Mouse (Mus musculus) NIH3T3 (cell line): Measurements from ENCODE around the gene Pim1.
"Not testable (repeated sequence)": the region's sequence is repeated elsewhere in the genome, so short reads cannot be mapped to it uniquely, and the experiment has no call there.

ENCODE experiments used
- DNase-seq: peaks from one replicate; pipeline ENCODE4 v3.0.0-alpha.2; 2012; ENCODE audit warnings: low read depth

Pim1 gene

DNA sequence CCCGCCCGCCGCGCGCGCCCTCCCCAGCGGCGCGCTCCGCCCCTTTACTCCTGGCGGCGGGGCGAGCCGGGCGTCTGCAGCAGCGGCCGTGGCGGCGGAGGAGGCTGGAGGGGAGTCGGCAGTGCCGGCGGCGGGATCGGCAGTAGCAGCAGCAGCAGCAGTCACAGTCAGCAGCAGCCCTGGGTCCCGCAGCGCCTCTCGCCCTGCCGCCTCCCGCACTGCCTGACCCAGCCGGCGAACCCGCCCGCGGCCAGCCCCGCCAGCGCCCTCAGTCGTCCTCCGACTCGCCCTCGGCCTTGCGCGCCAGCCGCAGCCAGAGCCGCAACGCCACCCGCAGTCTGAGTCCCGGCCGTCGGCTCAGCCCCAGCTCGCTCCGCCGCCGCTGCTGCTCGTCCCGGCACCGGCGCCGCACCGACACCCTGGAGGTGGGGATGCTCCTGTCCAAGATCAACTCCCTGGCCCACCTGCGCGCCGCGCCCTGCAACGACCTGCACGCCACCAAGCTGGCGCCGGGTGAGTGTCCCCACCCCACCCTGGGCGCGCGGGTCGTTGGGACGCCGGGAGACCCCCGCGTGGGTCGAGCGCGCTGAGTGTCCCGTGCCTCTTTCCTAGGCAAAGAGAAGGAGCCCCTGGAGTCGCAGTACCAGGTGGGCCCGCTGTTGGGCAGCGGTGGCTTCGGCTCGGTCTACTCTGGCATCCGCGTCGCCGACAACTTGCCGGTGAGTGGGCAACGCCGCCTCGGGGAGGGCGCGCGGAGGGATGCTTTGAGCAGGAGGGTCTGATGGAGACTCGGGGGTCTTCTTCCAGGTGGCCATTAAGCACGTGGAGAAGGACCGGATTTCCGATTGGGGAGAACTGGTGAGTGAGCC is at the start of gene Pim1:
Gene Pim1, plus strand, starts transcription at position 41 of the 869 bp plus-strand sequence.
- peak; percentile 68 for DNase-seq

DNA sequence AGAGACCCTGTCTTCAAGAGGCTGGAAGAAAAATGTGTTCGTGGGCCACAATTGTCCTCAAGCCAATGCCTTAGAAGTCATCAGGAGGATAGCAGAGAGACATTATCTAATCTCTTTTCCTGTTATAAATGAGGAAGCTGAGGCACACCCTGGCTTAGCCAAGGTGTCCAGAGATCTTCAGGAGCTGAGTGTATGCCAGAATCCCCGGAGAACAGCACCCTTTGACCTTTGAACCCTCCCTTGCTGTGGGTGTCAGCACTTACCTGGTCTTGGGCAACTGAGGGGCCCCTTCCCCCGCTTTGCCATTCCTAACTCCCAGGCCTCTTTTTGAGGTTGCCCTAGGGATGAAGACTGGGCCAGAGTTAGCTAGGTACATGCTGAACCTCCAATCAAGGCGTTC is 49.0 kb upstream of the Pim1 start:
- no peak for DNase-seq

DNA sequence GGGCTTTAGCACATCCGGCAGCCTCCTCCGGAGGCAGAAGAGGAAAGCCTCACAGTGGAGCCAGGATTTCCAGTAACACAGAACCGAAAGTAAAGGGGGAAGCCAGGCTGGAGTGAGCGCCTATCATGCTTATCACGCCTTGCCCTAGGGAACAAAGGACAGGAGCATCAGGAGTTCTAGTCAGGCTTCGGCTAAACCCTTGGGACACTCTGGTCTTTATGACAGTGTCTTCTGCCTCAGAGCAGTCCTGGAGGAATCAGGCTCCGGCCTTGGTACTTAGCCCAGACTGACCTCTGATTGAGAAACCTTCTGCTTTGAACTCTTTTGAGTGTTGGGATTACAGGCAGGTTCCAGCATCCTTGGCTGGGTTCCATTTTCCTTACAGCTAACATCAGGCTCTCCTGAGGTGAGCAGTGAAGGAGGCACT is 48.4 kb upstream of the Pim1 start:
- DNase-seq = peak; percentile 41

DNA sequence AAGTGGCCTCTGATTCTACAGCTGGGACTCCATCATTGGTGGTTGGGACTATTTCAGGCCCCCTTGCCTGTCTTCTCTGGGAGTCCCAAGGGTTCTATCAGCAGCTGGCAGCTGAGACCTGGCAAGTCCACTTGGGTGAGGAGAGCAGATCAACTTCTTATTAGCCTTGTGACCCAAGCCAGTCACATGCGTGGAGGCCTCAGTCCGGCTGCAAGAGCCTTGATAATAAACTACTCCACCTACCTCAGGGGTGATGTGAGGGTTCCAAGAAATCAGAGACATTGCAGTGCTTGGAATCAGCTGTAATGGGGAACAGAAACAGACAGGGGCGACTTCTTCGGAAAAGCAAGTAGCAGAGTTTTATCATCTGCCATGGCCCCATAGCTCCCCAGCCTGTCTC is 46.8 kb upstream of the Pim1 start:
- no peak for DNase-seq

DNA sequence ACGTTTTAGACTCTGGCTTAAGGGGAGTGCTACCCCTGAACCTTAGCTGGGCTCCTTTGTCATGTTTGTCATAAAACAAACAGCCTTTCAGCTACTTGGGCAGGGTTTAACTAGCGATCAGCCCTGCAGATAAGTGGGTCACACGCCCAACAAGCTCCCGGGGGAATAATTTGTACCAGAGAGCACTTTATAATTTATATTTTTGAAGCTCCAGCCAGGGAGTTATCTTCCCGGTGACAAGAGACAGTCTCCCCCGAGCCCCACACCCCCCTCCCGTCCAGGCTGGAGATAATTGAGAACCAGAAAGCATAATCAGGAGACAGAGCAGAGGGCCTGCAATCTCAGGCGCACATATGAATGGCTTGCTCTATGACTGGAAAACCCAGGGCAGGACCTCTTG is 45.5 kb upstream of the Pim1 start:
- no peak for DNase-seq

DNA sequence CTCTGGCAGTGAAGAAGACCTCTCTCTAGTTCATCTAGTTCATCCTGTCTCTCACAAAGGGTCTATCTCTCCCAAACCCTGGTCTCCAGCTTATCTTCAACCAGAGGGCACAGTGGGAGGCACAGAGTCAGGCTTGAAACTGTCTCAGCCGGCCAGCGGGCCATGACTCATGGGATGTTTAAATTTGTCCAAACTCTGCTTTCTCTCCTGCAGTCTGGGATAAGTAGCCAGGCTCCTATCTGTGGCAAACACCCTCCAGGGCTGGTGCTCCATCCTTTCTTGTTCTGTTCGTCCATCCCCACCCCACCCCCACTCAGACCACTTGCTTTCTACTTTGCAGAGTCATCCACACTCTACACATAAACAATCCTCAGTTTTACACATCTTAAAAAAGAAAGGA is 43.2 kb upstream of the Pim1 start:
- peak; percentile 79 for DNase-seq

DNA sequence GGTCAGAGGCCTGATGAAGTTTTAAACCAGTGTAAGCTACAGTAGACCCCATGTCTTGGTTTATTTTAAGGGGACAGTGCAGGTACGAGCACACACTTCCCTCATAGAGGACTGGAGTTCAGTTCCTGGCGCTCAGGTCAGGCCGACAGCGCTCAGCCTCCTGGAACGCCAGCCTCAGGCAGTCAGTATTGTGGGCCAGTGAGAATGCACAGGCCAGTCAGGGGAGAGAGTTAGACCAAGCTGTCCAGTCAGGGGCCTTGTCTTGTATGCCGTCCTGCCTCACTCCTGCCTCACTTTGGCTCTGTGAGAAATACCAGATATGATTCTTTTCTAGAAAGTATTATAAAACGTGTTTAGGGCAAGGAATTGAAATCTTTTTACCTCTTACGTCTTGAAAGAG is 42.5 kb upstream of the Pim1 start:
- DNase-seq = no peak

DNA sequence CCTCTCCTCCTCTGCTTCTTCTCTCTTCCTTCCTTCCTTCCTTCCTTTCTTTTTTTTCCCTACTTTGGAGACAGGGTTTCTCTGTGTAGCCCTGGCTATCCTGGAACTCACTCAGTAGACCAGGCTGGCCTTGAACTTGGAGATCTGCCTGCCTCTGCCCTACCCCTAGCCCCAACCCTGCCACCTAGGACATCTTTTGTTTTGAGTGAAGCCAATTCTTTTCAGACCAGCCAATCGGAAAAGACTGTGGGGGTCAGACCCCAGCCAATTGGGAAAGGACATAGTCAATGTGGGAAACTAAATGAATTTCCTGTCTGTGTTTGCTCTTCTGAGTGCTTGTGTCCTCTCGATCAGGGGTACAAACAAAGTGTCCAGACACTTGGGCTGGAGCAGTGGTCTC is 42.0 kb upstream of the Pim1 start:
- DNase-seq = no peak

DNA sequence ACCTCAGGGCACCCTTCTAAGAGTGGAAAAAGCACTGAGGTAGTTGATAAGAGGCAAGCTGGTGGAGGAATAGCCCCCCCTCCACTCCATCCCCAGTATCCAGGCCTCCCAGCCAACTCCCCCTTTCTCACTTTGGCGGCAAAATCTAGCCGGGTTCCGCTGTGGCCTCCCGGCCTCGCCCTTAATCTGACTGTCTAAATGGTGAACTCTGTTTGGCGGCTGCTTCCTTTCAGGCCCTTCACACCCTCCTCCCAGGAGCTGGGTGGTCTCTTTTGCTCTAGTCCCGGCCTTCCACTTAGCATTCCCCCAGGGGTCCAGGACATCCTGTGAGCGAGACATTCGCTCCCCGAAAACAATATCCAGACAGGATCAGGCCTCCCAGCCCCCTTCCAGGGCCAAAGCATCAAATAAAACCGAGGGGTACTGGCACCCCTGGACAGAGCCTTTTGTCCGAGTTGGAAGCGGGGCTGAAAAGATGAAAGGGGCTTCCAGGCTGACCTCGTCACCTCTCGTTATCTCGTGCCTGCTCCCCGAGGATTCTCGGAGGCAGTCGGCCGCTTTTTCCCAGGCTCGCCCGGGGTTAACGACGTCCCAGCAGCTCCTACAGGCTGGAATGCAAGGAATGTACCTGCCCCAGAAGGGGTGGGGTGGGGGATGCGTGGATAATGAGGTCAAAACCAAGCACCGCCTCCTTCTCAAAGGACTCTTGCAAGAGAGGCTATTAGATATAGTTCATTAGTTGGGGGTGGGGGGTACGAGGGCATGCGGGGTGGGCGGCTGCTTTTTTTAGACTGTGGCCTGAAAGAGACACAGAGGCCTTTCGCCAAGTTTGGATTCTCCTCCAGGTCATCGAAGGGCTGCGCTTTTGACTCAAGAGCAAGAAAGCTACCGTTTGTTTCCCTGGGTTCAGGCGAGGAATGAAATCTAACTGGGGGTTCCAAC is 39.4 kb upstream of the Pim1 start:
- no peak for DNase-seq

DNA sequence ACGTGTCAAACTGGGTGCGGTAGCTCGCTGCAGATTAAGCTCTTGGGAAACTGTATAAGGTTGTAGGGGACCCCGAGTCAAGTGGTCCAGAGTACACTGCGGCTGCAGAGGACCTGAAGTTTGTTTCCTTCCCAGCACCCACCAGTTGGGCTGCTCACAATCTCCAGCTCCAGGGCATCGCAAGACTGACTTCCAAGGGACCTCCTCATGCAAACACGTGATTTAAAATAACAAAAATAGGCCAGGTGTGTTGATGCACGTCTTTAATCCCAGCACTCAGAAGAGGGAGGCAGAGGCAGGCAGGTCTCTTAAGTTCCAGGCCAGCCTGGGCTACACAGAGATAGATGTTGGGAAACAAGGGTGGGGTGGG is 38.7 kb upstream of the Pim1 start:
- no peak for DNase-seq

DNA sequence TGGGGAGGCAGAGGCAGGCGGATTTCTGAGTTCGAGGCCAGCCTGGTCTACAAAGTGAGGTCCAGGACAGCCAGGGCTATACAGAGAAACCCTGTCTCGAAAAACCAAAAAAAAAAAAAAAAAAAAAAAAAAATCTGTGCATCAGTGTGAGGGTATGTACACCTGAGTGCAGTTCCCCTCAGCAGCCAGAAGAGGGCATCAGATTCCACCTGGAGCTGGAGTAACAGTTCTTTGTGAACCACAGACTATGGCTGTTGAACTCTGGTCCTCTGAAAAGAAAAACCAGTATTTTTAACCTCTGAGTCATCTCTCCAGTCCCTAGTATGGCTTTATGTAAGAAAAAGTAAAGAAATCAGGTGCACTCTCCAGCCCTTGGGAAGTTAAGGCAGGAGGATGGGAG is 36.4 kb upstream of the Pim1 start:
- DNase-seq = not testable (repeated sequence)

DNA sequence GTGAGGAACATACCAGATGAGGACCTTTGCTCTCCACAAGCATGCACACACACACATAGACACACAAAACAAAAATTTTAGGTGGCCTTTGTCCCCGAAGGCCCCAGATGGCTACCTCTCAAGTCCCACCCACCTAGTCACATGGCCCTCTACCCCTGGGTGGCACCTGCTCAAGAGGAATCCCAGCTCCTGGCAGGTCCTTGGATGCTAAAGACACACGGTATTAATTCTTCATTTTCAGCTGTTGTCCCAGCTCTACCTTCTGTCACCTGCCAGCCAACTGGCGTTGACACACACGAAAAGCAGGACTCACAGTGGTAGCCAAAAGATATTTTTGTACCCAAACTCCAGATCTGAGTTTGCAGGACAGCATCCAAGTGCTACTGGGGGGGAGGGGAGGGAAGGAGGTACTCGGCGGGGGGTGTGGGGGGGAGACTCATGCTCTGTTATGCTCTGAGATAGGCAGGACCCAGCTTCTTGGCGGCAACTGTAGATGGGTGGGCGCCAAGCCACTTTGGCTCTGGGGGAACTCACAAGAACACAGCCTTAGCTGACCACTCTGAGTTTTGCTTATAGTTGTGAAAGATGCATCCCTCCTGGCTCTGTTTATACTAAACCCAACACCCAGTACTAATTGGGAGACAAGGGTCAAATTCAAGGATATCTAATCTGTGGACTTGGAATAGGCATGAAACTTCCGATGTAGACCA is 35.0 kb upstream of the Pim1 start:
- DNase-seq = peak; percentile 60

DNA sequence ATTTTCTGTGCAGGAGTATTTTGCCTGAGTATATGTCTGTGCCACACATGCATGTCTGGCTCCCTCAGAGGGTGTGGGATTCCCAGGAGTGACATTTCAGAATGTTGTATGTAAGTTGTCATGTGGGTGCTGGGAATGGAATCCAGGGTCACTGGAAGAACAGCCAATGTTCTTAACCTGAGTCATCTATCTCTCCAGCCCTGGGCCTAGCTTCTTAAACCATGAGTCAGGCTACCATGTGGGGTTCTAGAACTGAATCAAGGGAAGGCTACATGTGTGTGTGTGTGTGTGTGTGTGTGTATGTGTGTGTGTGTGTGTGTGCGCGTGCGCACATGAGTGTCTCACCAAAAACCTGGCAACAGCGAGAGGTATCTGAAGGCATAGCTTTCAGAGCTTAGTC is 34.1 kb upstream of the Pim1 start:
- peak; percentile 81 for DNase-seq

DNA sequence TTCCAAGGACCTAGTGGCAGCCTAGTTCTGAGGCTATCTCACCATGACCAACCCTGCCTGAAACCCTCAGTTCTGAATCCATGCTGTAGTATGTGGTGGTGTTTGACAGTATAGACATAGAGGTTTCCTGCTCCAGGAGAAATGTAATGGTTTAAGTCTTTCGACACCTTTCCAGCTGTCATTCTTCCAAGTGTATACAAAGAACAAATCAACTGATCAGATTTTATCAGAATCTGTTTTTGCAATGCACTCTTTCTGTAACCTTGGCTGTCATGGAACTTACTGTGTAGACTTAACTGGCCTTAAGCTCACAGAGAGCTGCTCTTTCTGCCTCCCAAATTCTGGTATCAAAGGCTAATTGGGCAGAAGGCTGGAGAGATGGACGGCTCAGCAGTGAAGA is 33.6 kb upstream of the Pim1 start:
- peak; percentile 75 for DNase-seq

DNA sequence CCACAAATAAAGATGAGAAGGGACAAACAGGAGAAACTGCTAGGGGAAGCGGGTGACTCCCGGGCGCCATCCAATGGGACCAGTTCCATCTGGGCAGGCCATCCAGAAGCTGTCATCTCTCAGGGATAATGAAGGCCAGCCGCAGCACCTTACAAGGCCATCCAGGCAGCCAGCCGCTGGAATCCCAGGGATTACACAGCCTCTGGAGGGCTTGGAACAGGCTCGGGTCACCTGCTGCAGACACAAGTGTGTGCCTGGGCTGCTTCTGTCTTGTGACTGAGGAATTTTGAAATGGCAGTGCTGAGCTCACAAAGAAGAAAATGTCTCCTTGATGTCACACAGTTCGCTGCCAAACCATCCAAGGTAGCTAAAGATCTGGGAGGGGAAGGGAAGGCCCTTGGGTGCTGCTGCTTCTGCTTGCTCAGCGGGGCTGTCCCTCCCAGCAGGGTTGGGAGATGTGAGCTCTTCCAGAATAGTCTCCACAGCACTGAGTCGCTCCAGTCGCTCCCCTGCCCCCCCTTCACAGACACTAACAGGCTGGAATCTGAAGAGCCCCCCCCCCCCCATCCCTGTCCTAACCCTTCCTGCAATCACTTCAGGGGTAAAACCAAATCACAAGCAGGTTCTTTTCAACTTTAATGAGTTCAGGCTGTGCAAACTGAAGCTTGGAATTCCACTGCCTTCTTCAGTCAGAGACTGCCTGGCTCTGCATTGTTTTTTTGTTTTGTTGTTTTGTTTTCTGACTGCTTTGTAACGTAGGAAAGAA is 32.6 kb upstream of the Pim1 start:
- peak; percentile 61 for DNase-seq

DNA sequence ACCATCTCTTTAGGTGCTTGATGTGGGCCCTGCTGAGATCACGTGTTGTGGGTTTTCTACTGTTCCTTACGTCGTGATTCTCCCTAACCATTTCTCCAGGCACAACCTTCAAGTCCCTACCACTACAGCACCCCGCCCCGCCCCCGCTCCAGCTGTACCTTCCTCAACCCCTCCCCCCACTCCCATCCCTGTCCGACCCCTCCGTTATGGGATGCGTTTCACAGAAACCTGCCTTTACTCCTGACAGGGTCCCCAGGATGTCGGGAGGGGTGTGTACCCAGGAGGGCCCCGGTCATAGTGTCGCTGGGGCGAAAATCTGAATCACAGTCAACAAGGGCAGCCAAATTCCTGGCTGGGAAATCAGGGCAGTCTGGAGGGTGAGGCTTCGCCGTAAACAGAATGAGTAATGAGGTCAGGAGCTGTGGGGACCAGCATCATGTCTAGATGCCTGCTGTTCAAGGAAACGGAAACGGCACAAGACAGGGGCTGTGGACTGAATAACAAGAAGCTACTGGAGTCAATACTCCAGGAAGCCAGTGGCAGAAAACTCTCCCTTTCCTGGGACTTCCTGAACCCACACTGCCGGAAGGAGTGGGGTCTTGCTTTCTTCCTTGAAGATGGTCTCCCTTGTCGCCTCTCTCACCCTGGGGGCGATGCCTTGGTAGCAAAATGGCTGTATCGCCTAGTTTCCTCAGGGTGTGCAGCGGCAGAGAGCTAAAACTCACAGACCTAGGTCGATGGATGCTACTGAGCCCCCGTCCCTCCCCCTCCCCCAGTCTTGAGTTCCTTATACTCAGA is 31.0 kb upstream of the Pim1 start:
- peak; percentile 76 for DNase-seq

DNA sequence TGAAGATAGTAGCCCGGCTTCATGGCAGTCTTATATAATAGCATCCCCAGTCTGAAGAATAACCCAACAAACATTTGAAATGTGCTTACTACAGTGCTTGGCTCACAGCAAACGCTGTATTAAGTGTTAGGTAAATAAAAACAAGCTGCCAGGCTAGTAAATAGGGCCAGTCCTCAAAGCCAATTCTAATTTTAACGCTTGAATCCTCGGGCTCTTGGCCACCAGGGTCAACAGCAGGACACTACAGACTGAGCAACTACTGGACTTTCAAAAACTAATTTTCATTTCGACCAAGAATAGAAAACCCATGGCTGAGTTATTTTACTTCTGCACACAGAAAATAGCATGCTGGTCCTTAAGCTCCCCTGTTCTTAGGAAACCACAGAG is 30.4 kb upstream of the Pim1 start:
- DNase-seq = peak; percentile 20

DNA sequence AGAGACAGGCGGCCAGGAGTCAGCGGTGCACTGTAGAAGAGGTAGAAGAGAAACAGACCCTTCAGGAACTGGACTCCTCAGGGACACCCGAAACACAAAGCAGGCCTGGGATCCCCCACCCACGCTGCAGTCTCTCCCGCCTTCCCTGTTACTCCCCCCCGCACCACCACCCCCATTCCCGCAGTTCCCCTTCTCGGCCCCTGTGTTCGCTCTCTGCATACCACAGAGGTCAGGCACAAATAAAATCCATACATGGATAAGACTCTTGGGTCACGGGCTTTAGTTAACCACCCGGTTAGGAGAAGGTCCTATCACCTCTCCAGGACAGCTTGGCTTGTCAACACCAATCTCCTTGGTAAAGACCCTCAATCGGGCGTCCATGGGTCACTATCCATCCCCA is 26.9 kb upstream of the Pim1 start:
- no peak for DNase-seq

DNA sequence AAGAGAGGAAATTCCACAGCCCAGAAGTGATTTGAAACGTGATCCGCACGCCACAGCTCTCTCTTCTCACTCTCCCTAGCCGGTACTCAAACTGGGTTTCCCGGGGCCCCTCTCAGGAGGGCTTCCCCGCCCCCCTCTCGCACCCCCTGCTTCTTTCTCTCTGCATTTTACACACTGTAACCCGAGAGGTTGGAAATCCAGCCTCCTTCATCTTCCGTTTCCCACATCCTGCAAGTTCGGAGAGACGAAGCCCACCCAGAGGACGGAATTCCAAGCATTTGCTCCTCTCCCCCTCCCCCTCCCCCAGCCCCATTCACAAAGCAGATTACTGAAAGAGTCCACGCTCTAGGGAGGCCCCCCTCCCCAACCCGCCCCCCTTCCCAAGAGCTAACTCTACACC is 26.5 kb upstream of the Pim1 start:
- no peak for DNase-seq

DNA sequence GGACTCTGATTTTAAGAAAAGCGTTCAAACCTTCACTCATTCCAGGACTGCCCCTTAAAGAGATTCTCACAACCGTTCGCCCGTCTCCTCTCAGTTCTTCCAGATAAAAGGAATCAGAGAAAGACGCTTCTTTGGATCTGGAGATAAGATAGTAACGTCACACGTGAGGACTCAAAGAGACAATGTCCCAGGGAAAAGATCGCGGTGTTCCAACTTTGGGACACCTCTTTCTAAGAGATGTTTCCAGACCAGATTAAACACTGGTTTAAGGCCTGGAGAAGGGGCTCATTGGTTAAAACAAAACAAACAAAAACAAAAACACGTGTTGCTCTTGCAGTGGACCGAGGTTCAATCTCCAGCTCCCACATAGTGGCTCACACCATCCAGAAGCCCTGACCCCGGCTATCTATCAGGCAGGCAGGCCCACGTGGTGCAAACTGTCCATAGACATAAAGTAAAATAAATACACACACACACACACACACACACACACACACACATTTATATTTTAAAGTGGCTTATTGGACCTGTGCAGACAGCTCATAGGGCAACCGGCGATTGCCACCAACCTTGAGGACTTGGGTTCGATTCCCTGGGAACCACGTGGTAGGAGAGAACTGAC is 25.9 kb upstream of the Pim1 start:
- no peak for DNase-seq
